Mouse (Mus musculus) right cerebral cortex, postnatal 36 days (tissue): ENCODE data around the gene Stox1.
"Not testable (repeated sequence)": the region's sequence is repeated elsewhere in the genome, so short reads cannot be mapped to it uniquely, and the experiment has no call there.

Experiments
- DNase-seq, 2 experiments: peaks; one replicate each; pipeline ENCODE4 v3.0.0; 2022; ENCODE audit warnings: low spot score in 2 of 2, mixed read lengths in 1 of 2

The Stox1 gene

DNA sequence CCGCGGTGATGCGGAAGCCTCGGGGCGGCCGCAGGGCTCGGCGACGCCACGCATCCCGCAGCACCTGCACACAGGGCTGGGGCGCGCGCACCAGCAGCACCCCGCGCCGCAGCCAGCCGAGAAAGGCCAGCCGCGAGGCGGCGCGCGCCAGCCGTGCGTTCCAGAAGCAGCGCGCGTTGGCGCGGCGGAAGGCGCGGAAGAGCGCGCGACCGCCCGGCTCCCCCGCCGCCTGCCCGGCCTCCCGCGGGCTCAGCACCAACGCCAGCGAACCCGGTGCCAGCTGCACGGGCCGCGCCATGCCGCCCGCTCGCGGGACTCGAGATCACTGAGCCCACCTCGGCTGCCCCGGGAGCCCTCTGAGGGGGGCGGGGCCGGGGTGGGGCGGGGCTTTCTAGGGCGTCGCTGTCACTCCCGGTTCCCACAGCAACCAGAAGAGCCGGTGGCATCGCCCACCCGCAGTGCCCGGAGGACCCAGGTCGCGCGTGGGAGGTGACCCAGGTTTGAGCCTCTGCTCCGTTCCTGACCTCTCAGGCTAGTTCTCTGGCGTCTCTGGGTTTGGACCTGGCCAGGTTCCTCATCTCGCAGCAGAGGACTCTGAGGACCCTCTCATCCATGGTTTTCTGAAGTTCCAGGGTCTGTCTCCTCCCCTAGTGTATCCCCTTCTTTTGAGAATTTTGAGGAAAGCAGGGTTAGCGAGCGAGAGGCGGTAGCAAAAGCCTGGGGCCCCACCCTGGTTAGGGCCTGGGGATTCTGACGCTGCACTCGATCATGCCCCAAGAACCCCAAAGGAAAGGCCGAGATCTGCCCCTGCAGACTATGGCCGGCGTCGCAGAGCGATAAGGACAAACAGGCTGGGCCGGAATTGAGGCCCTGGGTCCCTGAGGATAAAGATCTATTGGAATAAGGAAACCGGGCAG, at the start of gene Stox1:
Gene Stox1, minus strand, starts transcription at position 358 of the 917 bp plus-strand sequence.
- peak; percentile 38 to 48 for DNase-seq

DNA sequence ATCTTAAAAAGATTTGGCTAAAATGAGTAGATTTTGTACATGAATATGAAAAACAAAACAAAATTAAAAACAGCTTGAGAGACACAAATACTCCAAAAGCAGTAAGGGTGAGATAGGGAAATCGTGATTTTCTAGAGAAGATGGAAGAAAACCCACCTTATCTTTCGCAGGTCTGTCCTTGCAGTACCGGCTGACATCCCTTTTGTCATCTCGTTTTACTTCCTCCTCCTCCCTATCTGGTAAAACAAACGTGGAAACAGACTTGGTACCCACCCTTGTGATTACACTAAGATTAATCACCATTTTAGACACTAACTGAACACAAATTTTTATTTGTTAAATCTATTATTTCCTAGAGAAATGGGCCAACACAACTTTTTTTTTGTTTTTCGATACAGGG, 24.9 kb upstream of the Stox1 start:
- no peak for DNase-seq

DNA sequence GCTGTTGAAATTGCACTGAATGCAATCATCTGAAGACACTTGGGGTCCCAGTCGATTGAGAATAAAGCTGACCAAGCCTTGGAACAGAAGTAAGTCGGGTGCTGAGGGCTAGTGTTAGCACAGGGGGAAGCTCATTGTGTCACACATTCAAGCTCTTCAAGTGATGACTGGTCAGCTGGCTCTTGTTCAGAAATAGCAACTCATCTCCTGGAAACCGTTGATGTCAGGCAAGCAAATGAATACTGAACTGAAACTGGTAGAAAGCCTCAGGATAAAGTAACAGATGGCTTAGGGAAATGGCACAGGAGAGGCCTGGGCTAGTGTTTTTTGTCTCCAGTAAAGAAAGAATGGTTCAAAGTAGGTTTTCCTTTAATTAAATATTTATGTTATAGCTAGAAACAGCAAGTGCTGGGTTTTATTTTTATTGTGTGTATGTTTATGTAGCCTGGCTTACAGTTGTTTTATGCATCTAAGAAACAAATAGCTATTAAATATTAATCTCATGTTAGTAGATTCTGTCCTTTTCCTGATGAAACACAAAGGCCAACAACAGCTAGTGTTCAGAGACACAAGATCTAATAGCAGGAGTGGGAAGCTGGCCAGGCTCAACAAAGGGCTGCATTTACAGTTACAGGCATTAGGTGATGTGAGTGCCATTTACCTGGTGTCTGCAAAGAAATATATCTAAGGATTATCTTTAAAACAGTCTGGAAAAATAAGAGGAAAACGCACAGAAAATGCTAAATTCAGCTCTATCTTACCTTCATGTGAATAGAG, 14.2 kb upstream of the Stox1 start:
- no peak for DNase-seq

DNA sequence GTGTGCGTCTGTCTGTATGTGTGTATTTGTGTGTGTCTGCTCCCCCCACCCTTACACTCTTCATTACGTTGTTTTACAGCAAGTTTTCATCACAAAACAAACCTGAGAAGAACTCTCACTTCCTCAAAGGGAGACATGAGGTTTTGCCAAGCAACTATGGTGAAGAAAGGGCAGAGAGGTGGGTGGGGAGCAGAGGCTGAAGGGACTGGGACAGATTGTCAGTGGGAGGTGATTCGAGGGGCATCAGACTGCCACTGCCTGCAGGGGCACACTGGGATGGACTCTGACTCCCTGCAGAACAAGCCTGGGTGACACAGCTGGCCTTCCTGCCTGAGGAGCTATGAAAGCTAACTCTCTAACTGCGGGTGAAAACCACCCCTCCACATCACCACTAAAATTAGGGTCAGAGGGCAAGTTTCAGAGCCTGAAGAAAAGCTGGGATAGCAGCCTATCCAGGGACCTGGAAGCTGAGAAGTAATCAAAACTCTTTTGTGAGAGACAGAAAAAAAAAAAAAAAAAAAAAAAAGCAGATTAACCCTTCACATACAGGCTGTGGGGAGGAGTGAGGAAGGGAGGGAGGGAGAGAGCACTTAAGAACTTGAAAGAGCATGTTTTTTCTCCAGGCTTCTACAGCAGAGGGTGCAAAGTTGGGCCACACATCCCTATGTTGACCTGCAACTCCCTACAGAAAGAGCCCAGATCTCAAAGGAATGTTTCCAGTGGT, 11.2 kb upstream of the Stox1 start:
- no peak for DNase-seq

DNA sequence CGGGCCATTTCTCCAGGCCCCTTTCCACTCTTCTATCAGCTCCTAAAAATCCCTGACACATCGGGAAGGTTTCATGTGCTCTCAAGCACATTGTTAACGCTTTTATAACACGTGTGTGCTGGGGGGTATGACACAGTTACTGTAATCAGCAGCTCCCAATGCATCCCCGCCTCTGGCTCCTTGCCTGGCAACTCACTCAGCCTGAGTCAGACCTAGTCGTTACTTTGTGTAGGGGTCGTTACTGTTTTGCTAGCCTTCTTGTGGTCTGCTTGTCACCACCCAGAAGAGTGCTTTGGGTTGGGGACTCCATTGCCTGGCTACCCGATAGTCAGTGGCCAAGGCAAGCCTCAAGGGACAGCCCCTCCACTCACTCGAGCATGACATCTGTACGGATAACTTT, 4.9 kb upstream of the Stox1 start:
- DNase-seq, result no peak

DNA sequence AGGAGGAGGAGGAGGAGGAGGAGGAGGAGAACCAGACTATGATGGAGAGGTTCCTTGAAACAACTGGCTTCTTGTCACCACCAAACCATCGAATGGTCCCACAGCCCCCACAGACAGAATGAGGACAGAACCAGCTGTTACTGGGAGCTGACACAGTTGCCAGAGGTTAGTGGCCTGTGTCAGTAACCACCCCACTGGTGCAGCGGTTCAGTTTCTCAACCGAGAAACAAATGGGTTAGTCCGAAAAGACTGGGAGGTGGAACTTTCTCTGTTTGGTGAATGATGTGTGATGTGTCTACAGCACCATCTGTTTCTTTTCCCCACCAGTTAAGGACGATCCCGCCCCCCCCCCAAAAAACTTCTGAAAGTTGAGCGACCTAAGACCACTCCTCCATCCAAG, 992 bp downstream of the Stox1 start:
- no peak for DNase-seq

DNA sequence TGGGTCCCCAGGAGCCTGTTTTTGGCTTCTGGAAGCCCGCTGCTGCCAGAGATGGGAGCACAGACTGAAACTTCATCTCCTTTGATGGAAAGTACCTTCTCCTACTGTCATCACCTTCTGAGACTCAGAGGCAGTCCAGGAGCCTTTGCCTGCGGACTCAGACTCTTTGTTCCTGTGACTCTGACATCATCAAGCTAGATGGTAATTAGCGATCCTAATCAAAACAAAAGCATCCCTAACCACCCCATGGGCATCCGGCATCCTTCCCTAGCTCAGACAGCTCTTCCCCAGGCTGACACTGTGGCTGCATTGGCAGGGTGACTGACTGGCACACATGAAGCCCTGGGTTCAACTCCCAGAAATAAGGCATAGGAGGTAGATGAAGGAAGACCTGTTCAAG, 3.2 kb downstream of the Stox1 start:
- DNase-seq, result no peak

DNA sequence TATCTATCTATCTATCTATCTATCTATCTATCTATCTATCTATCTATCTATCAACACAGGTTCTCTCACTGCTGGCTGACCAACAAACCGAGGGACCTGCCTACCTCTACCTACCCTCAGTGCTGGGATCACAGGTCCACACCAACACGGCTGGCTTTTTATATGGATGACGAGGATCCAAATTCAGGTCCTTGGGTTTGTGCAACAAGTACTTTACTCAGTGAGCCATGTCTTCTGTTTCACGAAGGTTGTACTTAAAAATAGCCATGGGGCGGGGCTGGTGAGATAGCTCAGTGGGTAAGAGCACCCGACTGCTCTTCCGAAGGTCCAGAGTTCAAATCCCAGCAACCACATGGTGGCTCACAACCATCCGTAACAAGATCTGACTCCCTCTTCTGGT, 5.4 kb downstream of the Stox1 start:
- DNase-seq, result not testable (repeated sequence)

DNA sequence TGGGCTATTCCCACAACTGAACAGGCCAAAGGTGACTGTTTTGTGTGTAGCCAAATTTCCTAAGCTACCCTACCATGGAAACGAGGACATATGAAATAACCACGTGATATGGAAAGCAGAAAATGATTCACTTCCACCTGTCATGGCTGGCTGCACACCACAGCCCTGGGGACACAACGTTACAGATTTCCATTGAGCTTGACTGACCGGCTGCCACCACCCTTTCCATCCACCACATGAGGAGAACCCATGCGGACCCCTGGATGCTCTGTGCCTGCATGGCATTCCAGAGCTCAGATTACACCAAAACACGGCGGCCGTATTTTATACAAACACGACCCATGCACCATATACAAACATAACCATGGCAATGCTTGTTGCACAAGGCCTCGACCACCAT, 12.5 kb downstream of the Stox1 start:
- DNase-seq, result no peak

DNA sequence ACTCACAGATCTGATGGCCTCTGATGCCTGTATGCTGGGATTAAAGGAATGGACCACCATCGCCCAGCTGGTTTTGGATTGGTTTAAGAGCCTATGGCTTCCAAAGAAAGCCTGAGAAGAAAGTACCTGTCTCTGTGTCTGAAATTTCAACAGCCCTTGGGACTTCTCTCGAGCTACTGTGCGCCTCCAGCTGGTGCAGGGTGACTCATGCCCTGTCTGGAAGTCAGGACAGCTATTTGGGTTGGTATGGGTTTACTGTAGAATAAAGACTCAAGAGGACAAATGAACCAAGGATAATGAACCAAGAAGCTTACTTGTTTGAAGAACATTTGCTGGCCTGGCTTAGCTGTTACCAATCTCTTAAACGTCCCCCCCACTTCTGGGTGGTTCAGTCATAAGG, 22.3 kb downstream of the Stox1 start:
- no peak for DNase-seq

DNA sequence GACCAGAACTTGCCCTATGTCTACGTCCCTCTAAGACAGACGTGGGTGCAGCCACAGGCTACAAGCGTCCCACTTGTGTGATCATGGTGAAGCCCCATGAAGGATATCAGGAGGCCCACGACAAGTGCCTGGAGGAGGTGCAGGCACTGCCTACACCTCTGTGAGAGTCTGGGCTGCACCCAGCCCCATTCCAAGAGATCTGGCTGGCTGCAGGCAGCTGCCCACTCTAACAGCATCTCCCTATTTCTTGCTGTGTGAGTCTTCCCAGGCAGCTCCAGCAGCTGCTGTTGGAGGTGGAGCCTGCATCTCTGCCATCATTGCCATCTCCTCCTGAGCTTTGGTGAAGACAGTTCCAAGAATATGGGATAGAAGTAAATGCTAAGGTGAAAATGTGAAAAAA, 23.5 kb downstream of the Stox1 start:
- DNase-seq, result peak; percentile 45 to 73

DNA sequence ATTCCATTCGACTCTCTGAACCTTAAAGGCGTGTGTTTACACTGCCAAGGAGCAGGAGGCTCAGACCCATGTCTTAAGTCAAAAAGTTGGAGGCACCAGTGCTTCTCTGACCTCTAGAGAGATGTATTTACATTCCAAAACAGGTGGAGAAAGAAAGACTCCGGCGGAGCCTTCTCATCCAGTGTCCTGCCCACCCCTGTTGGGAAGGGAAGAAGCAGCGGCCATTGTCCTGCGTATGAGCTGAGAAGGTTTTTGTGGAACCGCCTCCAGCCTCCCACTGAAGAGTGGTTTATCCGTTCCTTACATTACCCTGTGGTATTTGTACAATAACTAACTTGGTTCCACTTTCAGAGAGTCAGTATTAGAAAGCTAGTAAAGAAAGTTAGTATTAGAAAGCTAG, 33.2 kb downstream of the Stox1 start:
- DNase-seq, result no peak

DNA sequence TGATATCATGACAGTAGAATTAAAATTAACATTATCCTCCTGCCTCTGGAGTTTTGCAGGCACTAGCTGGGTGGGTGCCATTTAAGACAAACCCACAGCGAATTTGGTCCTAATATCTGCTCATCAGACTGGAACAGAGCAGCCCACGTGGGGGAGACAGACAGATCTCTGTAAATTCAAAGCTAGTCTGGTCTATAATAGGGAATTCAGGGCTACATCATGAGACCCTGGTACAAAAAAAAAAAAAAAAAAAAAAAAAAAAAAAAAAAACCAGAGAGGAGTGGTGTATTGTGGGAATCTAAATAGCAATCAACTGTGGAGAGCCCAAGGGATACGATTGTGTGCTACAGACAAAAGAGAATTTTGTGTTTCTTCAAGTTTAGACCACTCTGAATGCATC, 33.7 kb downstream of the Stox1 start:
- no peak for DNase-seq

DNA sequence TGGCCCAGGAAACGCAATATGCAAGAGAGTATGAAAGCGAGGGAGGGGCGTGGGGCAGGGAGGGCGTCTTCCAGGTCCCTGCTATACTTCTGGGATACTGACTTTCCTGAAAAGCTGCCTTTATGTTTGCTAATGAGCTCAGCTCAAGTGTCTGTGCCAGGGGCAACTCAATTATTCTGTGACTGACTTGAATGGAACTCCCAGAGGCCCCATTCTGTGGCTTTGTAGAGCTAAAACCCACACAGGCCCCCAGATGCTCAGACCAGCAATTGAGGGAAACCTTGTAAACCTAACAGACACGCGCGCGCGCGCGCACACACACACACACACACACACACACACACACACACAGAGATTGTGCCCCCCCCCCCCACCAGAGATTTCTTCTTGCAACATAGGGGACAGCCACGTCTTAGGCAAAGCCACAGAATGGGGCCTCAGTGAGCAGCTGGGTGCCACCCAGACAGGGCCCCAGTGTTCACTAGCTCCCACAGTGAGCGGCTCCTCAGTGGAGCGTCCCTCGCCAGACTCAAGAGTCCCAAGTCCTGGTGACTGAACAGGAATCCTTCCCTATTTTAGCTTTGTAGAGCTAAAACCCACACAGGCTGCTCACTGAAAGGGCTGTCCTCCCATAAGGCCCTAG, 38.8 kb downstream of the Stox1 start:
- no peak for DNase-seq

DNA sequence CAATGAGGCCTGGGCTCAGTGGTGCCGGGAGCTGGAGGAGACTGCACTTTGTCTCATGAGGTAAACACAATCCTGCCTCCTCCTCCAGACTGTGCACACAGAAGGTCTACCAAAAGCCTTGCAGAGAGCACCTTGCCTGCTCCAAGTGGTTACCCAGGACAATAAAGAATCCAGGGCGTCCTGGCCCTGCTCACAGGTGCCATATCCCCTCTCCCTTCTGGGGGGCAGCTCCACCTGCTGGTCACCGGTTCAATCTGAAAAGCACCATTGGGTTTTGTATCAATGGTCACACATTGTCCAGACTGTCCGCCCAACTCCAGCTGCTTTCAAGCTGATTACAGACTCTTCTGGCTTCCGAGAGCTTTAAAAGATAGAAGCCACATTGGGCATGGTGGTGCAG, 42.9 kb downstream of the Stox1 start:
- DNase-seq, result no peak

DNA sequence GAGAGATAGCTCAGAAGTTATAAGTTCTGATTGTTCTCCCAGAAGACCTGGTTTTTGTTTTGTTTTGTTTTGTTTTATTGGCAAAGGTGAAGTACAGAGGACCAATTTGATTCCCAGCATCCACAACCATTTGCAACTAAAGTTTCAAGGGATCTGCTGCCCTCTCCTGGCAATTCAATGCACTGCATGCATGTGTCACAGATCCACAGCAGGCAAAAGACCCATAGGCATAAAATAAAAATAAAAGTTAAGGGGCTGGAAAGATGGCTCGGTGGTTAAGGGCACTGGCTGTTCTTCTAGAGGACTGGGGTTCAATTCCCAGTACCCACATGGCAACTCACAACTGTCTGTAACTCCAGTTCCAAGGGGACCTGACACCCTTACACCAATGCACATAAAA, 46.1 kb downstream of the Stox1 start:
- DNase-seq, result no peak

DNA sequence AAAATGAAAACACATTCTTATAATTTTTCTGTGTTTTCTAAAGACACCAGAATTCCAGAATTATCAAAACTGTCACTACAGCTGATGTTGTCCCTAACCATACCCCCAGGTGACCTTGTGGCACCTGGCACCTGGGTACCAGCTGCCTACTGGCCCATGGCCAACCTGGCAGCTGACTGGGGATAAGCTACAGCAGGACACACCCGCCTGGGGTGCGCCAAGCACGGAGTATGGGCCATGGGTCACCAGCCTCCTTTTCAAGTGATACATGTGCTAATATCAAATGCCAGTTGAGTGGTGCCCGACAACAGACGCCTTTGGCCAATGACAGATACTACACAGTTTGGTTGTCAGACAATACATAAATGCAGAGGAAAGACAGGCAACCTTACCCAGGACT, 48.6 kb downstream of the Stox1 start:
- DNase-seq, result no peak

DNA sequence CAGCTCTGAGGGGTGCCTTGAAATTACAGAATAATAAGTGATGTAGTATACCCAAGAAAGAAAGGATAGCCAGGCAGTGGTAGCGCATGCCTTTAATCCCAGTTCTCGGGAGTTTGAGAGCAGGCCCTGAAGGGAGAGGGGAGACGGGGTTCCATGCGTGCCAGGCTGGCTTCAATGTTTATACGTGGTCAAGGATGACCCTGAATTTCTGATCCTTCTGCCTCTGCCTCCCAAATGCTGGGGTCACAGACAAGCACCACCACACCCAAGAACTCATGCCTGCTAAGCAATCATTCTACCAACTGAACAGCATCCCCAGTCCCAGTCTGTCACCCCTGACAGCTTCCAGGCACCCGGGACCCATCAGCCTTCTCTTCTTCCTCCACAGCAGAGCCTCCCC, 49.7 kb downstream of the Stox1 start:
- no peak for DNase-seq

DNA sequence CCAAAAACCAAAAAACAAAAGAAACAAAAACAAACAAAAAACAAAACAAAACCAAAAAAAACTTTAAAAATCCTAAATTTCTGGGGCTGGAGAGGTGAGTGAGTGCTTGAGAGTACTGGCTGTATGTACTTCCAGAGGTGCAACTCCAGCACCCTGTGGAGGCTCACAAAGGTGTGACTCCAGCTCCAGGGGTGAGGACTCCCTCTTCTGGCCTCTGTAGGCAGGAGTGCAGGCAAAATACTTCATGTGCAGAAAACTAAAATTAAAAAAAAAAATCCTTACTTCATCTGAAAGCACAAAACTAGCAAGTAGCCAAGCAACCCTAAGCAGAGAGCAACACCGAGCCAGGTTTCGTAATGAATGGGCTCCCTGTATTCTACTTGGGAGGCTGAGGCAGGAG, 53.6 kb downstream of the Stox1 start:
- DNase-seq, result no peak

DNA sequence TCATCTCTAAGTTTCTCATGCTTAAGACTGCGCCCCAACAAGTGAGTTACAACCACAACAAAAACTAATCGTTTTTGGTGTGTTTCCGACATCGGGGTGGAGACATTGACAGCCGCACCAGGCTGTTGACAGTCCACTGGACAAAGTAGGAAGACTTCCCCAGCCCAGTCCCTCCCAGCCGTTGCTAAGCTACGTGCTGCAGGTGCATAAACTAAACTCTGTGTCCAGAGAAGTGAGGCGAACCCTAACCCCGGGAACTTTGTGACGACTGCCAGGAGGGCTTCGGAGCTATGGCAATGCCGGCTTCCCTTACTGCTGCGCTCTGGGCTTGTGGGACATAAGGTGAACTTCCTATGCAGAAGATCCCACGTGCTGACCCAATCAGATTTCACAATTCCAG, 56.7 kb downstream of the Stox1 start:
- no peak for DNase-seq

DNA sequence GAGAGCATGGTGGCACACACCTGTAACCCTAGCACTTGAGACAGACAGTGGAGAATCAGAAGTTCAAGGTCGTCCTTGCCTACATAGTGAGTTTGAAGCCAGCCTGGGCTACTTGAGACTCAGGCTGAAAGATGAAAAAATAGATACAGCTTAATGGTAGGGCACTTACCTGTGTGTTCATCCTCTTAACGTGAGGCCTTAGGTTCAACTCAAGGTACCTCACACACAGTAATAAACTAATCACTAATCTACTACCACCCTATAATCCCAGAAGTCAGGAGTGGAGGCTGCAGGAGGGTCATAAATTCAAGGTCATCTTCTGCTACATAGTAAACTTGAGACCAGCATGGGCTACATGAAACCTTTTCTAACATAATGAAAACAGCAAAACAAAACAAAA, 57.5 kb downstream of the Stox1 start:
- no peak for DNase-seq

DNA sequence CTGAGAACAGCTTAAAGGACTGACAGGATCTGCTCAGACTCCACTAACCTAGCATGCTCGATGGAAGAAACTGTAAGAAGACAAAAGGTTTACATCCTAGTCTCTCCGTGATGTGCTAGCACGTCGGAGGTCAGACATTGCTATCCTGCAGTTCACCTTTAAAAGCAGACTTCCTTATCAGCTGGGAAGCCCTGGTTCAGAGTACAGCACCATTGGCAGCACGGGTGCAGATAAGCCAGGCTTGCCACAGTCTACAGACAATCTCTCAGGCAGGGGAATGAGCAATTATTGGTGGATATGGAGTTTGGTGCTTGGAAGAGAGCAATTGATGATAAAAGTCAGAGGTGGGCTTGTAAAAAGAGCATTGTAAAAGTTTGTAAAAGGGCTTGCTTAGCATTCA, 57.9 kb downstream of the Stox1 start:
- DNase-seq, result no peak
